Mouse (Mus musculus): Measurements from ENCODE around the gene Celf6. TPM values are rescaled to one million over a fixed set of nuclear protein-coding genes. Genes with fewer than 3 reads are reported as not detected.

Celf6 gene
- 0.09 and 0.10 TPM in 2 replicates for polyA plus RNA-seq (2015; fragmentation: Nextera tagmentation; extraction: Ambion mirVana)

DNA sequence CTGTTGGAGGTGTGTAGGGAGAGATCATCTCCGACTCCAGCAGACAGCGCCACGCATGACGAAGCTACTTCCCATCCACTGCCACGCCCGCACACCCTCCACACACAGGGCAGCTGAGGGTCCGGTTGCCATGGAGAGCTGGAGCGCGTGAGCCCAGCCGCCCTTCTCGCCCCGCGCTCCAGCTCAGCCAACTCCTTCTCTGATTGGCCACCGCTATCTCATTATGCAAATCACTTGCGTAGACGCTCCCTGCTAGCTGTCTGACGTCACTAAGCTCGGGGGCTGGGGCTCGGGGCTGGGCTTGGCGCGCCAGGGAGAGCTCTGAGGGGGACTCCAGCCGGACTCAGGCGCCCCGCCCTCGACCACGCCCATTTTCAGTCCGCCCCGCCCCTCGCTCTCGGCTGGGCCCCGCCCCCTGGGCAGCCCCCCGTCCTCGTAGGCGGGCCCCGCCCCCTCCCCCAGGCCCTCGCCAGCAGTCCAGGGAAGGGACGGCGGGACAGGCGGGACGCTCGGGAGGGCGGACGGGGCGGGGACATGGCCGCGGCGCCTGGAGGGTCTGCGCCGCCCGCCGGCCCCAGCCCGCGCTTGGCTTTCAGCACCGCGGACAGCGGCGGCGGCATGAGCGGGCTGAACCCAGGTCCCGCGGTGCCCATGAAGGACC, at the start of gene Celf6:
Gene Celf6, plus strand, starts transcription at position 74 of the 661 bp plus-strand sequence.
- peak within 1 kb of the TSS; percentile 60 for H3K4me2 ChIP-seq
- peaks cover 15% of the 10 kb centered on the region for H3K4me1 ChIP-seq
- no peaks in the 10 kb centered on the region for H3K9me3 ChIP-seq
- no peak within 1 kb of the TSS for H3K27ac ChIP-seq
- peaks cover 30% of the 10 kb centered on the region for H3K27me3 ChIP-seq
- H3K4me3 ChIP-seq: peak within 1 kb of the TSS; percentile 50
- no peak within 1 kb of the TSS for H3K9ac ChIP-seq
- WGBS: 1% methylated on average over 46 of the region's 61 CpGs
- ATAC-seq (ENCODE audit: insufficient number of reproducible peaks, low FRiP score, low TSS enrichment, low read depth): peak; percentile 97
- H3K36me3 ChIP-seq: no peaks in the 10 kb centered on the region

DNA sequence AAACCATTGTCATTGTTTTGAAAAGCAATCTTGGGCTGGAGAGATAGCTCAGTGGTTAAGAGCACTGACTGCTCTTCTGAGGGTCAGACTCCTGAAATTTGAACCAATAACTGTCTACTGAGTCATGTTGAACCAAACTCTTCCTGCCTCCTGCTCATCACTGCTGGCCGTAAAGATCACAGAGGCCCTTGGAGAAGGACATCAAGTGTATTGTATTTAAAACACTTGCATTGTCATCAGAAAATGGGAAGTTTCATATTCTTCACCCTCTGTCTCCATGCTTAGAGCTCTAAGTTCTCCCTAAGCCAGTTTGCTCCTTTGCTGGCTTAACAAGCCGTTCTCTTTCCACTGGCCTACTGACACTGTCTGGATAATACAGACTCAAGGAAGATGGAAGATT, 49.4 kb upstream of the Celf6 start:
- Histone ChIP-seq H3K9ac (no peak overlapping the region), H3K9me3 (no peaks in the 10 kb centered on the region), H3K27me3 (no peaks in the 10 kb centered on the region), H3K36me3 (no peaks in the 10 kb centered on the region), H3K4me2 (no peak overlapping the region), H3K27ac (no peak overlapping the region), H3K4me1 (no peaks in the 10 kb centered on the region), H3K4me3 (no peak overlapping the region)
- WGBS: 87% methylated on average over 2 of the region's 2 CpGs
- no peak for ATAC-seq (ENCODE audit: insufficient number of reproducible peaks, low FRiP score, low TSS enrichment, low read depth)

DNA sequence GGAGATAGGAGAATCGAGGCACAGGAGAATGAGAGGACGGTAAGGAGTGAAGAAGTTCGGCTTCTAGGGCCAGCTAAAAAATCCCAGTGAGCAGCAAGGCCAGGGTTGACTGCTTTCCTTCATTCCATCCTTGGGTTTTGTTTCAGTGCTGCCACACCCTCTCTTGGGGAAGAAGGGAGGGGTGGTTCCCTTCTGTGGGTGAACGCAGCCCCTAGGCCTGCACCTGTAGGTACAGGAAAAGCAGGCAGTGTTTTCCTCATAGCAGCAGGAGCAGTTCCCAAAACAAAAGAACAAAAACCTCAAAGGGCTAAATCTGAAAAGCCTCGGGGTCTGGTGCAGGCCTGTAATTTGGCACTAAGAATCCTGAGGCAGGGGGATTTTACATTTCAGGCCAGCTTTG, 46.1 kb upstream of the Celf6 start:
- Histone ChIP-seq H3K9ac (no peak overlapping the region), H3K9me3 (no peaks in the 10 kb centered on the region), H3K36me3 (no peaks in the 10 kb centered on the region), H3K27me3 (no peaks in the 10 kb centered on the region), H3K4me1 (no peaks in the 10 kb centered on the region), H3K27ac (no peak overlapping the region), H3K4me3 (no peak overlapping the region), H3K4me2 (no peak overlapping the region)
- ATAC-seq (ENCODE audit: insufficient number of reproducible peaks, low FRiP score, low TSS enrichment, low read depth): no peak
- WGBS: 50% methylated on average over 5 of the region's 5 CpGs

DNA sequence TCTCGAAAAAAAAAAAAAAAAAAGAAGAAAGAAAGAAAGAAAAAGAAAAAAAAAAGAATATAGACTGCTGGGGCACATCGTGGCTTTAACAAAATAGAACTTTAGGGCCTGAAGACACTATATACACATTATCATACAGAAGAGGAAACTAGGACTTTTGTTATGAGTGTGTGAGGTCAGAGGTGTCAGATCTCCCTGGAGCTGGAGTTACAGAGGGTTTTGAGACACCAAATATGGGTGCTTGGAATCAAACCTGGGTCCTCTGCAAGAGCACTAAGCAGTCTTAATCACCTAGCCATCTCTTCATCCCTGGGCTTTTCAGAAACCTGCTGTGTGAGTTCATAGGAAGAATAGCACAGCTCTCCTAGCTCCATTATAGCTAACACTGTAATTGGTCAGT, 44.3 kb upstream of the Celf6 start:
- H3K27ac ChIP-seq: no peak overlapping the region
- ATAC-seq (ENCODE audit: insufficient number of reproducible peaks, low FRiP score, low TSS enrichment, low read depth): no peak
- WGBS: 54% methylated on average over 2 of the region's 2 CpGs
- H3K36me3 ChIP-seq: no peaks in the 10 kb centered on the region
- H3K4me1 ChIP-seq: no peaks in the 10 kb centered on the region
- 0 out of 2 replicates have a peak, but pooled peaks cover 5% of the 10 kb centered on the region for H3K27me3 ChIP-seq
- no peak overlapping the region for H3K4me3 ChIP-seq
- no peak overlapping the region for H3K9ac ChIP-seq
- no peaks in the 10 kb centered on the region for H3K9me3 ChIP-seq
- no peak overlapping the region for H3K4me2 ChIP-seq

DNA sequence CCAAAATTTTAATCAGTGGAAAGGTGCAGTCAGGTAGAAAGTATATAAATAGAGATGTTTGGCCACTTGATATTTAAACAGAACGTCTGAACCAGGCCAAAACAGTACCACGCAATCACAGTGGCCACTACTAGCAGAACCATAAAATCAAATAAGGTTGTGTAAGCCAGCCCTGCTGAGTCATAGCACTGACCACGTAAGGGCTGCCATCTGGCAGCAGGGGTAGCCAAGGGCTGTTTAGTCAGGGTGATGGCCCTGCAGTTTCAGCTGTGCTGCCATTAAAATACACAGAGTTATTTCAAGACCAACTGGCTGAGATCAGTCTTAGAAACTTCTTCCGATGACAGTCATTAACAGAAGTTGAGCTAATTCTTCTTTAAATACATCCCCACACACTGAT, 43.8 kb upstream of the Celf6 start:
- Histone ChIP-seq H3K9ac (no peak overlapping the region), H3K36me3 (no peaks in the 10 kb centered on the region), H3K4me2 (no peak overlapping the region), H3K27me3 (0 out of 2 replicates have a peak, but pooled peaks cover 5% of the 10 kb centered on the region), H3K9me3 (no peaks in the 10 kb centered on the region), H3K4me1 (peaks cover under 1% of the 10 kb centered on the region; the same call in 1 of the 2 replicates), H3K4me3 (no peak overlapping the region), H3K27ac (no peak overlapping the region)
- ATAC-seq (ENCODE audit: insufficient number of reproducible peaks, low FRiP score, low TSS enrichment, low read depth): no peak
- WGBS: 58% methylated on average over 4 of the region's 4 CpGs

DNA sequence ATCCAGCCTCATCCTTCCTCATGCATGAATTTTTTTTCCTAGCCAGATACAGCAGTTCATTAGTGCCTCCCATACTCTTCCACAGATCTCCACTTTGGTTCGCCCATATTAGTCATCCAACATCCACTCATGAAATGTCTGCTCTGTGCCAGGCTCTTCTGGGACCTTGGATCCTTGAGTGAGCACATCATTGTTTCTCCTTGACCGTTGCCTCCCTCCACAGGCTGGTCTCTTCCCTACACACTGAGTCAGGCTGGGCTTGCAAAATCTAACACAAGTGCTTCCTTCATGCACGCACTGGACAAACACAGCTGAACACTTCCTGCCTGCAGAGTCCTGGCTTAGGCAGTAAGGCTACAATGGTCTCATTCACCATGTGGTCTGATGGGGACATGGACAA, 40.1 kb upstream of the Celf6 start:
- ATAC-seq (ENCODE audit: insufficient number of reproducible peaks, low FRiP score, low TSS enrichment, low read depth): no peak
- H3K4me1 ChIP-seq: peaks cover 19% of the 10 kb centered on the region
- H3K27ac ChIP-seq: no peak overlapping the region
- no peak overlapping the region for H3K9ac ChIP-seq
- 74% methylated on average over 3 of the region's 3 CpGs for WGBS
- H3K27me3 ChIP-seq: 0 out of 2 replicates have a peak, but pooled peaks cover 5% of the 10 kb centered on the region
- no peaks in the 10 kb centered on the region for H3K9me3 ChIP-seq
- H3K4me3 ChIP-seq: no peak overlapping the region
- H3K36me3 ChIP-seq: no peaks in the 10 kb centered on the region
- H3K4me2 ChIP-seq: no peak overlapping the region

DNA sequence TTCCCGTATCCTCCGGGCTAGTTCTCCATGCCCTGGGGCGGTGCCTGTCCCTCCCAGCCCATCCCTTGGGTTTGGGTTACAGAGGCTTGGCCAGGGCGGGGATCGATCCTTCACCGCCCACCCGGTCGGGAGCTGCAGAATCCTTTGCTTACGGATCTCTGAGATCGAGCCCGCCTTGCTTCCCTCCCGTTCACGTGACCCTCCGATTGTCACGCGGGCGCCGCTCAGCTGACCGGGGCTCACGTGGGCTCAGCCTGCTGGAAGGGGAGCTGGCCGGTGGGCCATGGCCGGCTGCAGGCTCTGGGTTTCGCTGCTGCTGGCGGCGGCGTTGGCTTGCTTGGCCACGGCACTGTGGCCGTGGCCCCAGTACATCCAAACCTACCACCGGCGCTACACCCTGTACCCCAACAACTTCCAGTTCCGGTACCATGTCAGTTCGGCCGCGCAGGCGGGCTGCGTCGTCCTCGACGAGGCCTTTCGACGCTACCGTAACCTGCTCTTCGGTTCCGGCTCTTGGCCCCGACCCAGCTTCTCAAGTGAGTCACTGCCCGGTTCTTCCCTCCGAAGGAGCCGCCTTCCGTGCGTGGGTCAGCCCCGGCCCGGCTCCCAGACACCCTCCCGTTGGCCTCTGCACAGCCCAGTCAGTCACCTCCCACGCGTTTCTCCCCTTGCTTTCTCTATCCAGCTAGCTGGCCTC, 38.1 kb upstream of the Celf6 start, which contains the start of the genes Hexa and Tmem202:
Gene Hexa, plus strand, starts transcription at position 100 of the 697 bp plus-strand sequence.
Gene Tmem202, minus strand, starts transcription at position 407 of the 697 bp plus-strand sequence.
- ATAC-seq (ENCODE audit: insufficient number of reproducible peaks, low FRiP score, low TSS enrichment, low read depth): peak; percentile 78
- Histone ChIP-seq H3K36me3 (no peaks in the 10 kb centered on the region), H3K27me3 (0 out of 2 replicates have a peak, but pooled peaks cover 5% of the 10 kb centered on the region), H3K9me3 (no peaks in the 10 kb centered on the region), H3K27ac (peak within 1 kb of the TSS; percentile 44), H3K4me3 (peak within 1 kb of the TSS; percentile 55), H3K9ac (peak within 1 kb of the TSS; percentile 46), H3K4me1 (peaks cover 20% of the 10 kb centered on the region), H3K4me2 (peak within 1 kb of the TSS; percentile 76)
- WGBS: 2% methylated on average over 54 of the region's 55 CpGs

DNA sequence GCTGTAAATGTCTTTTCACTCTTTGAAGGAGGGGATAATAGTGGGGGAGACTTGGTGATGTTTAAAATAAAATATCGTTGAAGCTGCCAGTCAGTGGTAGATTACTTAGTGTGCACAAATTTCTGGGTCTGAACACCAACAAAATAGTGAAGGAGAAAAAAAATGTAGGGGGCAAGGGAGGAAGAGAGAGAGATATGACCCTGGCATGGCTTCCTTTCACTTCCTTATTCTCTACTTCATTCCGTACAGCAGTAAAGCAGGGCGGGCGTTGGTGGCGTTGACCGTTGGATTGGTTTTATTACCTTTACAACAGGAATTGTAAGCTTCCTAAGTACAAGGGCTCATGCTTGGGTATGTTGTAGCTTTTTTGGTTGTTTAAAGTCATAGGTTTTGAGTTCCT, 36.1 kb upstream of the Celf6 start:
- ATAC-seq (ENCODE audit: insufficient number of reproducible peaks, low FRiP score, low TSS enrichment, low read depth): no peak
- Histone ChIP-seq H3K36me3 (no peaks in the 10 kb centered on the region), H3K9ac (no peak overlapping the region), H3K4me2 (no peak overlapping the region), H3K27ac (no peak overlapping the region), H3K4me3 (no peak overlapping the region), H3K27me3 (0 out of 2 replicates have a peak, but pooled peaks cover 5% of the 10 kb centered on the region), H3K4me1 (peaks cover 20% of the 10 kb centered on the region), H3K9me3 (no peaks in the 10 kb centered on the region)
- WGBS: 84% methylated on average over 6 of the region's 6 CpGs

DNA sequence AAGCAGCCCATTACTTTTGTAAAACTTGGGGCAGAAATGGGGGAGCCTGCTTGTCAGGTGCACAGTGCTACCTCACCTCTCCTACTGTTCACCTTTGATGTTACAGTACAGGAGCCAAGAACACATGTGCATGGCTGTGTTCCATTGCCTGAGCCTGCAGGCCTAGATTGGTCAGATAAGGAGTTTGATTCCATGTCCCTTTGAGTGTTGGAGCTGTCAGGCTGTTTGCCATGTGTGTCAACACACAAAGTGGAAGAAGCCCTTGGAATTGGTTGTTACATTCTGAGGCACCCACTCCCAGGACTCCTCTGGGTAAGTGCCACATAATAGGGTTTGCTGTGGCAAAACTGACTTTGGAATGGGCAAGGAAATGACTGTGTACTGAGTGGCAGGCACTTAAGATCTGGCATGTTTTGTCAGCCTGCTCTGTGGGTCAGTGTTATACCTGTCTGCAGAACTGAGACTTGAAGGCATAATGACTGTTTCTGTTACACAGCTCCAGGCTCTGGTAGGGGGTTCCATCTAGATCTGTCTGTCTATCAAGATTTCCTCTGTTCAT, 34.9 kb upstream of the Celf6 start:
- Histone ChIP-seq H3K9ac (no peak overlapping the region), H3K4me3 (no peak overlapping the region), H3K27ac (no peak overlapping the region), H3K27me3 (0 out of 2 replicates have a peak, but pooled peaks cover 5% of the 10 kb centered on the region), H3K9me3 (no peaks in the 10 kb centered on the region), H3K4me2 (no peak overlapping the region), H3K36me3 (no peaks in the 10 kb centered on the region), H3K4me1 (peaks cover 20% of the 10 kb centered on the region)
- no peak for ATAC-seq (ENCODE audit: insufficient number of reproducible peaks, low FRiP score, low TSS enrichment, low read depth)

DNA sequence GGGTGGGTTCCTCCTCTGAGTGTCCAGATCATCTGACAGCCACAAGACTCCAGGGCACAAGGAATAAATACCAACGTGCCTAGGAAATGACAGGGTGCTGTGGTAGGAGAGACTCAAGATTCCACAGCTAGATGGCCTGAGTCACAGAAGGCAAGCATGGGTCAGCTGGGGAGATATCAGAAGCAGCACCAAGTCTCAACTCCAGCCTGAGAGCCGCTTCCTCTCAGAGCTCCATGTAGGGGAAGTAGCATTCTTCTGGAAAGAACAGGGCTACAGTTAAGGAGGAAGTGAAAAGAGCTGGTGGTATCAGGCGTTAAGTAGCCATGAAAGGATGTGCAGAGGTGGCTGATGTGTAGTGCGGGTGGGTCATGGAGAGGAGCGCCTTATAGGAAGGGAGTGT, 33.0 kb upstream of the Celf6 start:
- no peaks in the 10 kb centered on the region for H3K27me3 ChIP-seq
- ATAC-seq (ENCODE audit: insufficient number of reproducible peaks, low FRiP score, low TSS enrichment, low read depth): no peak
- H3K9me3 ChIP-seq: no peaks in the 10 kb centered on the region
- no peak overlapping the region for H3K4me2 ChIP-seq
- no peak overlapping the region for H3K27ac ChIP-seq
- 82% methylated on average over 5 of the region's 5 CpGs for WGBS
- H3K9ac ChIP-seq: no peak overlapping the region
- peaks cover 15% of the 10 kb centered on the region for H3K4me1 ChIP-seq
- H3K36me3 ChIP-seq: no peaks in the 10 kb centered on the region
- H3K4me3 ChIP-seq: no peak overlapping the region

DNA sequence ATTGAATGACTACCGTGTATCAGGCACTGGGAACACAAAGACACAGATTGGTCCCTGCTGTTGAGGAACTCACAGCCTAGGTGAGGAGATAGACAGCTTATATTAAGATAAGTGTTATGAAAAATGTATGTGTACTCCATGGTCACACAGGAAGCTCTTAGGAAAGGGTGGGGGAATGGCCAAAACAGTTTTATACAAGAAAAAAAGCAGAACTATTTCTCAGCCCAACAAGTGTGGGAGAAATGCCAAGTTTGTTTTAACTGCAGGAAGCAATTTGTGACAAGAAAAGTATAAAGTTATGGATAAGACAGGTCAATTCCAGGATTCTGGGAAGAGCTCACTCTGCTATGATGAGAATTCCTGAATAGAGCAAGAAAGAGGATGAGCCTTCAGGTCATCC, 29.8 kb upstream of the Celf6 start:
- 89% methylated on average over 1 of the region's 1 CpGs for WGBS
- no peaks in the 10 kb centered on the region for H3K27me3 ChIP-seq
- no peak for ATAC-seq (ENCODE audit: insufficient number of reproducible peaks, low FRiP score, low TSS enrichment, low read depth)
- H3K4me2 ChIP-seq: no peak overlapping the region
- no peaks in the 10 kb centered on the region for H3K36me3 ChIP-seq
- no peaks in the 10 kb centered on the region for H3K9me3 ChIP-seq
- no peak overlapping the region for H3K27ac ChIP-seq
- H3K9ac ChIP-seq: no peak overlapping the region
- H3K4me1 ChIP-seq: no peaks in the 10 kb centered on the region
- no peak overlapping the region for H3K4me3 ChIP-seq

DNA sequence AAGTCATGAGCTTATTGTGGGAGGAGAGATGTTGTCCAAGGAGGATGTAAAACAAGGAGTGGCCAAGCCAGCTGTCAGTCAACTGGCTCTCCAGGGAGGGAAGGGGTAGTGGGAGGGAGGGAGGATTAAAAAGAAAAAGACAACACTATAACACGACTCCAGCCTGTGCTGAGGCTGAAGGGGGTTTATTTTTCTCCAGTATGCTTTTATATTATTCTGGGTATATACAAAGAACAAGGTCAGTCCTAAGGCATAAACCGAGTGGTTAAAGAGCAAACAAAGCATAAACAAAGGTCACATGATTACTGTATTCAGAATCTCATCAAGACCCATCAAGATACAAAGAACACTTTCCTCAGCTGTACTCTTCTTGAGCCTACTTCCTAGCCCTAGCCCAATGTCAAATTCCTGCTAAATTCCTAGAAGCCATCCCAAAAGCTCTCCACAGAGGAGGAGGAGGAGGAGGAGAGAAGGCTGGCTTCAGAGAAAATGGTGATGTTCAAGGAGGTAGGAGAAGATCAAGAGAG, 28.7 kb upstream of the Celf6 start:
- Histone ChIP-seq H3K9ac (no peak overlapping the region), H3K4me2 (no peak overlapping the region), H3K36me3 (peaks cover 4% of the 10 kb centered on the region; the same call in 1 of the 2 replicates), H3K4me1 (no peaks in the 10 kb centered on the region), H3K27me3 (no peaks in the 10 kb centered on the region), H3K9me3 (no peaks in the 10 kb centered on the region), H3K27ac (no peak overlapping the region), H3K4me3 (no peak overlapping the region)
- ATAC-seq (ENCODE audit: insufficient number of reproducible peaks, low FRiP score, low TSS enrichment, low read depth): no peak
- WGBS: 72% methylated on average over 2 of the region's 2 CpGs
